Mouse (Mus musculus): ENCODE measurements around the gene Zswim9. TPM values are rescaled to one million over a fixed set of nuclear protein-coding genes. Genes with fewer than 3 reads are reported as not detected.

Zswim9 gene
- polyA plus RNA-seq, 1 experiment from 2014 or later, result 7.0 TPM

- Histone ChIP-seq H3K9ac (replicated peaks; ENCODE audit: low read length) (no peak overlapping the region), H3K27me3 (ENCODE audit: control insufficient read depth, insufficient read depth, low read length) (no peaks in the 10 kb centered on the region), H3K27ac (replicated peaks; ENCODE audit: low read depth, low read length) (no peak overlapping the region), H3K9me3 (ENCODE audit: control insufficient read depth, low read length) (no peaks in the 10 kb centered on the region), H3K36me3 (ENCODE audit: control insufficient read depth, insufficient read depth, low read length) (peaks cover 84% of the 10 kb centered on the region), H3K4me3 (replicated peaks; ENCODE audit: low read depth, low read length) (no peak overlapping the region), H3K4me2 (ENCODE audit: low read length) (no peak overlapping the region), H3K4me1 (ENCODE audit: control insufficient read depth, insufficient read depth, low read length) (no peaks in the 10 kb centered on the region)
- DNase-seq (no peak), ATAC-seq (ENCODE audit: low FRiP score, low TSS enrichment) (no peak)
- 100% methylated on average over 1 of the region's 1 CpGs for WGBS
Measured at GRCm38 (mm10) chr7:13301643-13302042, 23.1 kb upstream of the Zswim9 start.

DNA sequence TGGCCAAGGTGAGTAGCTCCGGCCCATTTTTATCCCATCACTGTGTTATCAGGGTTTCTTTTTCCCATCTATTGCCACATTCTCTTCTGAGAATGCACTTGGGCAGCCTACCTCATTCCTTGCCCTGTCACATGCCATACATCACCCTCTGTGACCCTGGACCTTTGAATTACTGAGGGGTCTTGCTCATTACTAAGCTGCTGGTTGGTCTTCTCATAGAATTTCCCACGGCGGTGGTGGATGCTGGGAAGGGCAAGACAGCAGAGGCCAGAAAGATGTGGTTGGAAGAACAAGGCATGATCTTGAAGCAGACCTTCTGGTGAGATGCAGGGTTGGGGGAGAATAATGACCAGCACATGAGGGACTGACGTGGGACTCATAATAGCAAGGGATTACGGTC, 20.3 kb upstream of the Zswim9 start:
- H3K36me3 ChIP-seq (ENCODE audit: control insufficient read depth, insufficient read depth, low read length), result peaks cover 92% of the 10 kb centered on the region

GRCm38 (mm10) chr7:13297636-13298035, 19.1 kb upstream of the Zswim9 start:
- Histone ChIP-seq H3K9me3 (ENCODE audit: control insufficient read depth, low read length) (no peaks in the 10 kb centered on the region), H3K4me2 (ENCODE audit: low read length) (no peak overlapping the region), H3K36me3 (ENCODE audit: control insufficient read depth, insufficient read depth, low read length) (peaks cover 93% of the 10 kb centered on the region), H3K27me3 (ENCODE audit: control insufficient read depth, insufficient read depth, low read length) (no peaks in the 10 kb centered on the region), H3K4me1 (ENCODE audit: control insufficient read depth, insufficient read depth, low read length) (no peaks in the 10 kb centered on the region), H3K9ac (replicated peaks; ENCODE audit: low read length) (no peak overlapping the region), H3K4me3 (replicated peaks; ENCODE audit: low read depth, low read length) (no peak overlapping the region), H3K27ac (replicated peaks; ENCODE audit: low read depth, low read length) (no peak overlapping the region)
- ATAC-seq (ENCODE audit: low FRiP score, low TSS enrichment), result no peak
- WGBS, result 92% methylated on average over 1 of the region's 1 CpGs
- DNase-seq, result no peak

More for the DNA sequence above, 20.3 kb upstream of the Zswim9 start:
- Histone ChIP-seq H3K4me1 (ENCODE audit: control insufficient read depth, insufficient read depth, low read length) (no peaks in the 10 kb centered on the region), H3K27ac (replicated peaks; ENCODE audit: low read depth, low read length) (no peak overlapping the region), H3K4me2 (ENCODE audit: low read length) (no peak overlapping the region), H3K9me3 (ENCODE audit: control insufficient read depth, low read length) (no peaks in the 10 kb centered on the region), H3K9ac (replicated peaks; ENCODE audit: low read length) (no peak overlapping the region), H3K4me3 (replicated peaks; ENCODE audit: low read depth, low read length) (no peak overlapping the region), H3K27me3 (ENCODE audit: control insufficient read depth, insufficient read depth, low read length) (no peaks in the 10 kb centered on the region)
- DNase-seq, result no peak
- ATAC-seq (ENCODE audit: low FRiP score, low TSS enrichment), result no peak
- 95% methylated on average over 5 of the region's 5 CpGs for WGBS

GRCm38 (mm10) chr7:13295256-13295655, 16.7 kb upstream of the Zswim9 start:
- DNase-seq (no peak), ATAC-seq (ENCODE audit: low FRiP score, low TSS enrichment) (no peak)
- no peaks in the 10 kb centered on the region for H3K27me3 ChIP-seq (ENCODE audit: control insufficient read depth, insufficient read depth, low read length)
- no peak overlapping the region for H3K9ac ChIP-seq (replicated peaks; ENCODE audit: low read length)
- H3K4me2 ChIP-seq (ENCODE audit: low read length), result no peak overlapping the region
- H3K36me3 ChIP-seq (ENCODE audit: control insufficient read depth, insufficient read depth, low read length), result peaks cover 92% of the 10 kb centered on the region
- WGBS, result 97% methylated on average over 7 of the region's 7 CpGs
- H3K4me1 ChIP-seq (ENCODE audit: control insufficient read depth, insufficient read depth, low read length), result no peaks in the 10 kb centered on the region
- H3K4me3 ChIP-seq (replicated peaks; ENCODE audit: low read depth, low read length), result no peak overlapping the region
- H3K27ac ChIP-seq (replicated peaks; ENCODE audit: low read depth, low read length), result no peak overlapping the region
- H3K9me3 ChIP-seq (ENCODE audit: control insufficient read depth, low read length), result no peaks in the 10 kb centered on the region

DNA sequence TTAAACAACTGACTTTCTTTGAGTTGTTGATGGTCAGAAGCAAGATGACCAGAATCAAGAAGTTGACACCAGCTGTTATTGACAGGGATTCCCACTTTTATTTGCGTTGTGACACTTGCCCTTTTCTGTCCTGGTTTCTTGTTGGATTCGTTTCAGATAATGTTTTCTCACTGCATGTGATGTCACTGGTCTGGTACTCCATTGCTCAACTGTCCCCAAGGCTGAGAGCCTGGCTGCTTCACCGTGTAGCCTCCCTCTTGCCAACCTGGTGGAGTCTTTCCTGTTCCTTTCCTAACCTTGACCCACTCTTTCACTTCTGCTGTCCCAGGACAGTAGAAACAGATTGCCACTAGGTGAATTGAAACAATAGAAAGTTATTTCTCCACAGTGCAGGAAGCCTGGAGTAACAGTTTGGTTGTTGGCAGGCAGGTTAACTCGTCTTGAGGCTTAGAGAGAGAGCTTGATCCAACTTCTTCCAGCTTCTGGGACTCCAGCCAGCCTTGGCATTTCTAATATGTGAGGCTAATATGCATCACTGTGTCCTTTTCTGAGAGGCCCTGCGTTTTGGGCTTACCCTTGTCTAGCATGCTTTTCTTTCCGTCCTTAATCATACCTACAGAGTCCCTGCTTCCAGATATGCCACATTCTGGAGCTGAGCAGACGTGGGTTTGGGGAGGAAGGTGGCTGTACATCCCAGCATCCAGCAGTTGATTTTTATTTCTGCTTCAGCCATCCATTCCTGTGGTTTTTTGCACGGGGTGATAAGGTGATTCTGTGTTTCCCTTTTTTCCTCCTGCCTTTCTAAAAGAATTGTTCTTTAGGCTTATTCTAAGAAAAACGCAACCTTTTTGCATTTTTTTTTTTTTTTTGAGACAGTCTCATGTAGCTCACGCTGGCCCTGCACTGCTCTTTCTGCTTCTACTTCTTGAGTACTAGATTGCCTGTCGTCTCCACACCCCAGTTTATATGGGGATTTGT, 15.6 kb upstream of the Zswim9 start:
- Histone ChIP-seq H3K36me3 (ENCODE audit: control insufficient read depth, insufficient read depth, low read length) (peaks cover 91% of the 10 kb centered on the region), H3K4me2 (ENCODE audit: low read length) (no peak overlapping the region), H3K4me3 (replicated peaks; ENCODE audit: low read depth, low read length) (no peak overlapping the region), H3K27ac (replicated peaks; ENCODE audit: low read depth, low read length) (no peak overlapping the region), H3K9ac (replicated peaks; ENCODE audit: low read length) (no peak overlapping the region), H3K9me3 (ENCODE audit: control insufficient read depth, low read length) (no peaks in the 10 kb centered on the region), H3K27me3 (ENCODE audit: control insufficient read depth, insufficient read depth, low read length) (no peaks in the 10 kb centered on the region), H3K4me1 (ENCODE audit: control insufficient read depth, insufficient read depth, low read length) (no peaks in the 10 kb centered on the region)
- 91% methylated on average over 11 of the region's 11 CpGs for WGBS
- no peak for ATAC-seq (ENCODE audit: low FRiP score, low TSS enrichment)
- no peak for DNase-seq

DNA sequence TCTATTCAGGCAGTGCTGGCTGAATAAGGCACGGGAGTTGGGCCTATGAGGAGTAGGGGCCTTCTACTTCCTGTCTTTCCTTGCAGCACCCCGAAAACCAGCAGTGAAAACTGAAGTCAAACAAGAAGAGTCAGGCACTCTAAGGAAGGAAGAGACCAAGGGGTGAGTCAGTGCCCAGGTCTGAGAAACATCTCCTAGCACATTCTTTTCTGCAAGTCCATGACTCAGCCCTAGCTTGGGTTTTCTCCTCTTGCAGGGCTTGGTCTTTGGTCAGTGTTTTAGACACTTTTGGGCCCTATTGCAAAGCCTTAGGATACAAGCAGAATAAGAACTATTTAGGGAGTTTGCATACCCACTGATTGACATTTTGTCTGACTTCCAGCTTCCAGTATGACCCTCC, 12.8 kb upstream of the Zswim9 start:
- 86% methylated on average over 2 of the region's 2 CpGs for WGBS
- DNase-seq (no peak), ATAC-seq (ENCODE audit: low FRiP score, low TSS enrichment) (no peak)
- Histone ChIP-seq H3K27ac (replicated peaks; ENCODE audit: low read depth, low read length) (no peak overlapping the region), H3K4me1 (ENCODE audit: control insufficient read depth, insufficient read depth, low read length) (no peaks in the 10 kb centered on the region), H3K4me3 (replicated peaks; ENCODE audit: low read depth, low read length) (no peak overlapping the region), H3K9ac (replicated peaks; ENCODE audit: low read length) (no peak overlapping the region), H3K27me3 (ENCODE audit: control insufficient read depth, insufficient read depth, low read length) (no peaks in the 10 kb centered on the region), H3K9me3 (ENCODE audit: control insufficient read depth, low read length) (no peaks in the 10 kb centered on the region), H3K36me3 (ENCODE audit: control insufficient read depth, insufficient read depth, low read length) (peaks cover 89% of the 10 kb centered on the region), H3K4me2 (ENCODE audit: low read length) (no peak overlapping the region)

GRCm38 (mm10) chr7:13290041-13290675, 11.6 kb upstream of the Zswim9 start:
- Histone ChIP-seq H3K4me1 (ENCODE audit: control insufficient read depth, insufficient read depth, low read length) (no peaks in the 10 kb centered on the region), H3K27me3 (ENCODE audit: control insufficient read depth, insufficient read depth, low read length) (no peaks in the 10 kb centered on the region), H3K9me3 (ENCODE audit: control insufficient read depth, low read length) (no peaks in the 10 kb centered on the region), H3K4me3 (replicated peaks; ENCODE audit: low read depth, low read length) (no peak overlapping the region), H3K36me3 (ENCODE audit: control insufficient read depth, insufficient read depth, low read length) (peaks cover 85% of the 10 kb centered on the region), H3K4me2 (ENCODE audit: low read length) (no peak overlapping the region), H3K27ac (replicated peaks; ENCODE audit: low read depth, low read length) (no peak overlapping the region), H3K9ac (replicated peaks; ENCODE audit: low read length) (no peak overlapping the region)
- ATAC-seq (ENCODE audit: low FRiP score, low TSS enrichment) (no peak), DNase-seq (no peak)
- WGBS, result 87% methylated on average over 1 of the region's 1 CpGs

GRCm38 (mm10) chr7:13288621-13289020, 10.1 kb upstream of the Zswim9 start:
- Histone ChIP-seq H3K27me3 (ENCODE audit: control insufficient read depth, insufficient read depth, low read length) (no peaks in the 10 kb centered on the region), H3K27ac (replicated peaks; ENCODE audit: low read depth, low read length) (no peak overlapping the region), H3K36me3 (ENCODE audit: control insufficient read depth, insufficient read depth, low read length) (peaks cover 77% of the 10 kb centered on the region), H3K4me3 (replicated peaks; ENCODE audit: low read depth, low read length) (no peak overlapping the region), H3K4me2 (ENCODE audit: low read length) (no peak overlapping the region), H3K9ac (replicated peaks; ENCODE audit: low read length) (no peak overlapping the region), H3K9me3 (ENCODE audit: control insufficient read depth, low read length) (no peaks in the 10 kb centered on the region), H3K4me1 (ENCODE audit: control insufficient read depth, insufficient read depth, low read length) (no peaks in the 10 kb centered on the region)
- DNase-seq (peak; percentile 77), ATAC-seq (ENCODE audit: low FRiP score, low TSS enrichment) (no peak; the same call in 1 of the 2 replicates)
- WGBS, result 53% methylated on average over 5 of the region's 5 CpGs
